Mouse (Mus musculus): ENCODE measurements around the gene Hoxc9.
A peak's percentile ranks its signal among the peaks of the same experiment; 100 is the strongest.

The Hoxc9 gene

DNA sequence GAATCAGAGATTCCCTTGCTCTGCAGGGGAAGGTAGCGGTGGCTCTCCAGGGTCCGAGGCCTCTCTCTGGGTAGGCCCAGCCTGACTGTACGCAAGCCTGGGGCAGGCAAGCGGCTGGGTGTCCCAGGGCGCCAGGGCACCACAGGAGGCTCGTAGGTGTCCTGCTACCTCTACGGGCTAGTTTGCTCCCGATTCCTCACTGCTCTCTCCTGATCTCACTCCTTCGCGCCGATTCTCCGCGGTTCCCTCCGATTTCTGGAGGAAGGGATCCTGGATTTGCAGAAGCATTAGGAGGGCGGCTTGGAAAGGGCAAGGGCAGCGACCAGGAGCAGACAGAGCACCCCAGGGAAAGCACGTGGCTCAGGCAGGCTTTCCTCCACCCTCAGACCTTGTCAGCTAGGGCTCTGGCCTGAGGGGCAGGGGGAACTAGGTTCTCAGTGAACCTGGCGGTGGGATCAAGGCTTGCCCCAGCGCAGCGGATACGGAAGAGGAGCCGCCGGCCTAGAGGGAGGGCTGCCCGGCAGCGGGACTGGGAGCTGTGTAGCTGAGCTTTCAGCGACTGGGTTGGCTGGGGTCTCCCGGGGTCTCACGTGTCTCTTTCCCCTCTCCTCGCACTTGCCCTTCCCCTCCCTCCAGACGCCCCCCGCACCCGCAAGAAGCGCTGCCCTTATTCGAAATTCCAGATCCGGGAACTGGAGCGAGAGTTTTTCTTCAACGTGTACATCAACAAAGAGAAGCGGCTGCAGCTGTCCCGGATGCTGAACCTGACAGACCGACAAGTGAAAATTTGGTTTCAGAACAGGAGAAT is 20.2 kb upstream of the Hoxc9 start:
- no peak for DNase-seq (ENCODE audit: low spot score in 2 of 2)

- DNase-seq (ENCODE audit: low spot score in 2 of 2): no peak
These were observed 19.3 kb upstream of the Hoxc9 start for GRCm38 (mm10) chr15:102956906-102957305.

GRCm38 (mm10) chr15:102959663-102960191 is 16.5 kb upstream of the Hoxc9 start:
- no peak for DNase-seq (ENCODE audit: low spot score in 2 of 2)

GRCm38 (mm10) chr15:102961728-102962127 is 14.5 kb upstream of the Hoxc9 start:
- no peak for DNase-seq (ENCODE audit: low spot score in 2 of 2)

GRCm38 (mm10) chr15:102962492-102962891 is 13.7 kb upstream of the Hoxc9 start:
- no peak for DNase-seq (ENCODE audit: low spot score in 2 of 2)

GRCm38 (mm10) chr15:102963259-102963658 is 13.0 kb upstream of the Hoxc9 start:
- no peak for DNase-seq (ENCODE audit: low spot score in 2 of 2)

- no peak for DNase-seq (ENCODE audit: low spot score in 2 of 2)
These were observed 12.3 kb upstream of the Hoxc9 start for GRCm38 (mm10) chr15:102963671-102964640.

GRCm38 (mm10) chr15:102965003-102965891 is 11.0 kb upstream of the Hoxc9 start:
- no peak for DNase-seq (ENCODE audit: low spot score in 2 of 2)

DNA sequence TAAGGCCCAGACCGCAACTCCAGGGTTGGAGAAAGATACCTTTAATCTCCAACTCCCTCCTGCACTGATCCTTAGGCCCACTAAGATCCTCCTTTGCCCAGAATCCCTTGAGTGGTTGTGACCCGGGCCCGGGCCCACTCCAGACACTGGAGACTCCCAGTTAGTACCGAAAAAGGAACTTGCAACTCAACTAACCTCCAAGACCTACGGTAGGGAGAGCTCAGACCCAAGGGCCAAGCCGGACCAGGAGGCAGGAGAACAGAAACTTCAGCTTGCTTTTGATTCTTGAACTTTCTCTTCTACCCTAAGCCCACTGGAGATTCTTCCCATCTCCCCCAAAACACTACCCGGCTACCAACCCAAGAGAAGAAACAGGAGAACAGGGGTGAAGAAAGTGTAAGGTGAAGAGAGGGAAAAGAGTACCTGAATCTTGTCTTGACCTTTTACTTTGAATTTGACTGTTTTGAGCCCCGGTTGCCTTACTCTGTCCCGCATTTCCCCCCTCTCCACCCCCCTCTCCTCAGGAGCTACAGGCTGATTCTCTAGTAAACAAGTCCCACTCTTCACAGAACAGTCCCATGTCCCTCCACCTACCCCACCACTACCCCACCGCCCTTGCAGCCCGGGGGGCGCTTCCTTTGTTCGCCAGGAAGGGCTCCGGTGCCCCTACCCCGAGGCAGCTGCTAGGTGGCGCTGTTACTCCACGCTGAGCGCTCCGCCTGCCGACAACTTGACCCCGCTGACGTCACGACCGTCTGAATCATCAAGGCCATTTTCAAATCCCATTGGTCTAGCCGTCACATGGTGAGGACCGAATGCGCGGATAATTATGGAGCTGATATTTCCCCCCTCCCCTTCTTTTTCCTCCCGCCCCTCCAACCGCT is 10.1 kb upstream of the Hoxc9 start:
- DNase-seq (ENCODE audit: low spot score in 2 of 2): peak; percentile 77 to 96

DNA sequence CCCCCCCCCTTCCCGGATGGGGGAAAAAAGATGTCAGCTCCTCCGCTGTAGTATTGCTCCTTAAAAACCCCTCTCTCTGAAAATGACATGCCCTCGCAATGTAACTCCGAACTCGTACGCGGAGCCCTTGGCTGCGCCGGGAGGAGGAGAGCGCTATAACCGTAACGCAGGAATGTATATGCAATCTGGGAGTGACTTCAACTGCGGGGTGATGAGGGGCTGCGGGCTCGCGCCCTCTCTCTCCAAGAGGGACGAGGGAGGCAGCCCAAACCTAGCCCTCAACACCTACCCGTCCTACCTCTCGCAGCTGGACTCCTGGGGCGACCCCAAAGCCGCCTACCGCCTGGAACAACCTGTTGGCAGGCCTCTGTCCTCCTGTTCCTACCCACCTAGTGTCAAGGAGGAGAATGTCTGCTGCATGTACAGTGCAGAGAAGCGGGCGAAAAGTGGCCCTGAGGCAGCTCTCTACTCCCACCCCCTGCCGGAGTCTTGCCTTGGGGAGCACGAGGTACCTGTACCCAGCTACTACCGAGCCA is 9.4 kb upstream of the Hoxc9 start, which contains the start of gene Hoxc10:
Gene Hoxc10, plus strand, starts transcription at position 21 of the 536 bp plus-strand sequence.
- no peak for DNase-seq (ENCODE audit: low spot score in 2 of 2)

GRCm38 (mm10) chr15:102967312-102967510 is 9.0 kb upstream of the Hoxc9 start, which contains the start of gene Hoxc5:
Gene Hoxc5 (plus strand): TSS chr15:102967443.
- DNase-seq (ENCODE audit: low spot score in 2 of 2): no peak

- no peak for DNase-seq (ENCODE audit: low spot score in 2 of 2)
These were observed 8.5 kb upstream of the Hoxc9 start for GRCm38 (mm10) chr15:102967511-102968397.

- DNase-seq (ENCODE audit: low spot score in 2 of 2): no peak
These were observed 6.9 kb upstream of the Hoxc9 start for GRCm38 (mm10) chr15:102969296-102969695.

GRCm38 (mm10) chr15:102970740-102971139 is 5.5 kb upstream of the Hoxc9 start:
- DNase-seq (ENCODE audit: low spot score in 2 of 2): no peak

GRCm38 (mm10) chr15:102972254-102972653 is 4.0 kb upstream of the Hoxc9 start:
- no peak for DNase-seq (ENCODE audit: low spot score in 2 of 2)

DNA sequence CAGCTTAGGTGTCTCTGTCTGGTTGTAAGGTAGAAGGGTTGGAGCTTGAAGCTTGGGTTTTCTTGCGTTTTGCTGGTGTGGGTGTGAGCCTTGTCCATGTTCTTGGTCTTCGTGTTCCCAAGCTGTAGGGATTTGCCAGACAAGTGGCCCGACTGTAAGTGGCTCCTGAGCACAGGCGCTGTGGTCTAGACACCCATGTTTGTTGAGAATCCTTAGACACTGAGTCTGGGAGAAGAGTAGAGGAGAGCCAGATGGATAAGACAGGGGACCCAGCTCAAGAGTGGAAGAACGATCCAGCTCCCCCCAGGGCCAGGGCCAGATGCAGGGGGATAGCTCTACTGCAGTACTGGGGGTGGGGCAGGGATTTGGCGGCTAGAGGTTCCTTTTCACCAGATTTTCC is 3.5 kb upstream of the Hoxc9 start:
- no peak for DNase-seq (ENCODE audit: low spot score in 2 of 2)

DNA sequence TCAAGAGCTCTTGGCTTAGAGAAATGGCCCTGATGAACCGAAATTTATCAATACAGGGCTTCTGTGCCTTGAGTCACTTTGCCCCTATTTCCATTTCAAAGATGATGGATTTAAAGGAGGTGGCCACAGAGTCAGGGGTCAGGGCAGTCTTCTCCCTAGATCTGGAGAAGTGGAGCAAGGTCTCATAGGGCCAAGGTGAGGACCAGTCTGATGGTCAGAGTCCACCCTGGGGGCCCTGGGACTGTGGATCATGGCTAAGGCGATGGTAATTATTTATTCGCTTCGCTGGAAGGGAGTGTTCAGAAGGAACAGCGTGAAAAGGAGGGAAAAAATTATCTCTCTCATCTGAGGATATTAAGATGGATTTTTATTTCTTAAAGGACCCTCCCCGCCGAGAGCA is 1.2 kb upstream of the Hoxc9 start:
- no peak for DNase-seq (ENCODE audit: low spot score in 2 of 2)

DNA sequence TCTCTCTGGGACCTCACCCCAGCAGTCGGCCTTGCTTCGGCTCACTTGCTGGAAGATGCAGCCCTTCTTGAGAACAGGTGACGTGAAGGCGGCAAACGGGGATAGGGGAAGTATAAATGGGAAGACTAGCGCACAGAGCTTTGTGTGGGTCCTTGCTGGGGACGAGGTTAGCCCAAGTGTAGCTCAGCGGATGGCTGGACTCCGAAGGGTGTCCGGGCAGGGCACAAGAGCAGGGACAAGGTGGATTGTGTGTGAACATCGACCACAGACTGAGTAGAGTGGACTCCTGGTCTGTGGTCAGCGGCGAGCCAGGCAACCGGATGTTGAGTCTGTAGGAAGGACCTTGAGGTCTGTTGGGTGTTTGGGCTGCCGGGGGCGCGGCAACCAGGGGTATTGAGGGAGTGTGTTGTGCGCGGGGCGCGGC is 539 bp upstream of the Hoxc9 start:
- DNase-seq (ENCODE audit: low spot score in 2 of 2): no peak

All from urinary bladder, postnatal 4 days (tissue).